Mouse (Mus musculus) bone marrow macrophage, adult 2 months (primary cell): ENCODE data around the gene Hba-a1.

Experiments
- CTCF ChIP-seq: IDR thresholded peaks from 2 replicates; pipeline ENCODE4 v1.5.1; 2012; ENCODE audit warnings: low read depth, mild to moderate bottlenecking, low read length, moderate library complexity
- POLR2A ChIP-seq: IDR thresholded peaks from 2 replicates; pipeline ENCODE4 v1.6.1; 2012; ENCODE audit warnings: mild to moderate bottlenecking, low read depth, low read length, borderline replicate concordance

DNA sequence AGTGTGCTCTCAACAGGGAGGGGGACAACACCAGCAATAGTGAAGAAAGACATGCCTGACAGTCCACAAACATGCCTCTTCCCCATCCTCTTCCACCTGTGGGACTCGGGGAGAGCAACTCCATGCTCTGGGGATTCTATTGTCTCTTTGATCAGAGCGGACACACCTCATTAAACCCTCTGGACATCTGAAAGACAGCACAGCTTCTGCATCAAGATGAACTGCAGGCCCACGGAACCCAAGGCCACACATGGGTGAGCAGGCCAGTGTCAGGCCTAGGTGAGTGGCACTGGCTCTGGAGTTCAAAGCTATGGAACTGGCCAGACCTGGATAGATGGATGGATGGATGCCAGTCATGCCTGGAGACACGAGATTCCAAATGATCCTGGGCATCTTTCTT lies 26.1 kb downstream of the Hba-a1 start:
- TF ChIP-seq CTCF (no peak), POLR2A (no peak)
